Mouse (Mus musculus) MEL (cell line): ENCODE measurements around the gene Spata3.

Source experiments
- CHD2 ChIP-seq: IDR thresholded peaks from 2 replicates; pipeline ENCODE4 v1.6.1; 2011; ENCODE audit warnings: low read length, improper control_type of control experiment
- CTCF ChIP-seq, 3 experiments: IDR thresholded peaks in 2 of 3; conservative IDR thresholded peaks in 1 of 3; 2 replicates each; pipeline ENCODE4 v1.5.1; 2011 to 2012; ENCODE audit warnings: low read length in 3 of 3, low read depth in 2 of 3, mild to moderate bottlenecking in 2 of 3, improper control_type of control experiment in 1 of 3, inconsistent platforms in 1 of 3, mixed read lengths in 1 of 3, moderate library complexity in 1 of 3; ENCODE audit not compliant: control insufficient read depth in 1 of 3, insufficient read depth in 1 of 3, poor library complexity in 1 of 3, severe bottlenecking in 1 of 3
- MAZ ChIP-seq: IDR thresholded peaks from 2 replicates; pipeline ENCODE4 v1.6.1; 2012; ENCODE audit warnings: low read depth, mild to moderate bottlenecking, inconsistent platforms, low read length, improper control_type of control experiment
- MEF2A ChIP-seq: IDR thresholded peaks from 2 replicates; pipeline ENCODE4 v1.6.1; 2014; ENCODE audit warnings: low read depth, mild to moderate bottlenecking, inconsistent platforms, low read length, improper control_type of control experiment; ENCODE audit not compliant: poor library complexity, insufficient replicate concordance, severe bottlenecking; ENCODE audit errors: extremely low read depth
- MXI1 ChIP-seq: IDR thresholded peaks from 2 replicates; pipeline ENCODE4 v1.6.1; 2011; ENCODE audit warnings: mild to moderate bottlenecking, low read depth, low read length, improper control_type of control experiment
- MYB ChIP-seq: IDR thresholded peaks from 2 replicates; pipeline ENCODE4 v1.6.1; 2011; ENCODE audit warnings: mild to moderate bottlenecking, low read depth, low read length, improper control_type of control experiment
- POLR2A ChIP-seq, 2 experiments: IDR thresholded peaks; 2 replicates each; pipeline ENCODE4 v1.6.1; 2011 to 2012; ENCODE audit warnings: low read length in 2 of 2, mild to moderate bottlenecking in 2 of 2, control low read depth in 1 of 2, improper control_type of control experiment in 1 of 2, low read depth in 1 of 2, moderate library complexity in 1 of 2; ENCODE audit not compliant: control insufficient read depth in 1 of 2, insufficient read depth in 1 of 2, poor library complexity in 1 of 2
- RCOR1 ChIP-seq: IDR thresholded peaks from 2 replicates; pipeline ENCODE4 v1.6.1; 2012; ENCODE audit warnings: low read depth, mild to moderate bottlenecking, inconsistent platforms, low read length, improper control_type of control experiment
- SIN3A ChIP-seq: IDR thresholded peaks from 2 replicates; pipeline ENCODE4 v1.6.1; 2012; ENCODE audit warnings: low read length, improper control_type of control experiment, inconsistent platforms

DNA sequence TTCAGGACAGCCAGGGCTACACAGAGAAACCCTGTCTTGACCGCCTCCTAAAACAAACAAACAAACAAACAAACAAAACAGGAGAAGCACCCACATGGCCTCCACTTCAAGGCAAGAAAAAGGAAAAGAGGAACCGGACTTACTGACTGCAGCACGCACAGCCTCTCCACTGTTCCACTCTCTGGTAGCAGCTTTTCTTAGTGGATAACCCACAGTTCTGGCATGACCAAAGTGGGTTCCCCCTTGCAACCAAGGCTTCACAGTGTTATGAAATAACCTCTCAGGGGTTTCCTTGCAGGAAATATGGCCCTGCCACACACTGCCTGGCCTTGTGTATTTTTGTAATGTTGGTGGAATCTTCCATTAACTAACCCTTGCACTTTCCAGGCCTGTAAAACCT, 24.2 kb downstream of the Spata3 start:
- TF ChIP-seq CTCF (IDR thresholded peaks at IDR 0.05 in 2 of 3, conservative IDR thresholded peaks at IDR 0.05 in 1 of 3; ENCODE audit: control insufficient read depth in 1 of 3, insufficient read depth in 1 of 3, low read depth in 2 of 3, low read length in 3 of 3, poor library complexity in 1 of 3, severe bottlenecking in 1 of 3) (no peak), MAZ (no peak), MXI1 (no peak), POLR2A (IDR thresholded peaks at IDR 0.05; ENCODE audit: control insufficient read depth in 1 of 2, insufficient read depth in 1 of 2, low read depth in 1 of 2, low read length in 2 of 2, poor library complexity in 1 of 2) (no peak), MEF2A (no peak), RCOR1 (no peak), MYB (no peak), CHD2 (no peak), SIN3A (no peak)
